Mouse (Mus musculus) megakaryocyte, adult 5-6 weeks (primary cell): ENCODE results near the gene Prkag2. TPM values are rescaled to one million over a fixed set of nuclear protein-coding genes. Genes with fewer than 3 reads are reported as not detected.
"Not testable (repeated sequence)": the region's sequence is repeated elsewhere in the genome, so short reads cannot be mapped to it uniquely, and the experiment has no call there.

ENCODE experiments used
- ATAC-seq: 2 replicates; pipeline ENCODE4 v1.8.0; 2016; ENCODE audit warnings: mild to moderate bottlenecking, inconsistent platforms; ENCODE audit not compliant: poor library complexity, severe bottlenecking
- total RNA-seq, 2 experiments: library from RNA; stranded (forward) in 1 of 2; stranded (reverse) in 1 of 2; fragments of 153-499, 151-499 nt in 1 of 2; fragments of 221-1000, 200-1000 nt in 1 of 2; gene quantifications; 2 replicates each; pipeline versions ENCODE4 v1.2.3 to v1.2.4; 2015 to 2017

Gene Prkag2
- total RNA-seq, 2 experiments from 2014 or later, result 45.6 to 46.0 TPM

- ATAC-seq, result no peak
Observed at GRCm38 (mm10) chr5:24834491-24834890, 266.0 kb downstream of the Prkag2 start.

- no peak for ATAC-seq
Observed at GRCm38 (mm10) chr5:24831912-24832311, 268.5 kb downstream of the Prkag2 start.

- no peak for ATAC-seq
Observed at GRCm38 (mm10) chr5:24828446-24828845, 272.0 kb downstream of the Prkag2 start.

GRCm38 (mm10) chr5:24827173-24827572 lies 273.3 kb downstream of the Prkag2 start:
- peak; percentile 88 for ATAC-seq

GRCm38 (mm10) chr5:24826056-24826770 lies 274.2 kb downstream of the Prkag2 start:
- peak; percentile 51 for ATAC-seq

DNA sequence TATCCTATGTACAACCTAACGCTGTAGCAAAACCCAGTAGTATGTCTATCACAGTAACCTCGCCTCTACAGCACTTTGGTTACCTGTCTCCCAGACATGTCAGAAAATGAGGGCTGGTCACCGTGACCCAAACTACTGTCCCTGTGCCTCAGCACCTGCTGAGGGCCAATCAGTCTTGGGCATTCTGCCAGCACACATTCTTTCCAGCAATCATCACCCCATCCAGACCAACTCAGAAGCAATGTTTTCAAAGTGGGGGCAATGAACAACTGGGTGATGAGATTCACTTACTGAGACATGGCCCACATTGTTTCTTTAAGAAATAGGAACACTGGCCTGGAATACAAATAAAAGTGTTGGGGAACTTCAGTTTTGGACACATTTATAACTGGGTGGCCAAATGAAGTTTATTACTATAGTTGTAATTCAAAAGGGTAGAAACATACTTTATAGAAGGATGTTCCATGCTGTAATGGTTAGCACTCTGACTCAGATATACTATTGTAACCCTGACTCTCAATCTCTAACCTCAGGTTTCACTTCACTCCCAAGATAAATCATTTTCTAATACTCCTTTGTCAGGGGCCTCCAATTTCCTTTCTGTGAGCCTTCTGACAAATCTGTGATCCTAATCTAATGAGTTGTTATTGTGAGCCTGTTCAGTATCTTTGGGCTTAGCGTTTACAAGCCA lies 274.9 kb downstream of the Prkag2 start:
- no peak for ATAC-seq

DNA sequence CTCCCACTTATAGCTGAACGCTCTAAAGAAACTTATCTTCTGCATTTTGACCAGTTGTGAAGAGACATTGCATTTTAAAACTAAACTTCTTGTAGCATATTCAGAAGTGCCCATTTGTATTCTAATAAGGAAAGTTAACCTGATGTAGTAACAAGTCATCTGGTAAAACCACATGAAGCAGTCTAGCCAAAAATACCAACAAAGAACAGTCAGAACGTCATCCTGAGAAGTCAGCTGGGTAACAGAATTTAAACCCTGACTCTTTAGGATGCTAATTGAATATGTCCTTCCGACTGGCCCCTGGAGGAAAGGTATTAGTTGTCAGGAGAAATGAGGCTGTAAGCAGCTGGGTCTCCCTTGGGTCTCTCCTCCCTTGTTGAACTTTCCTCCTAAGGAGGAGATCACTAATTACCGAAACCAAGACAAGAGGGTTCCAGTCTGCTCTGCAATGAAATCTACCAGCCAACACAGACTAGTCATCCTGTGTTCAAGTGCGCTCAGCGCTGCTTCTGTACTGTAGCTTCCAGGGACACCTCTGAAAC lies 276.5 kb downstream of the Prkag2 start:
- no peak for ATAC-seq

GRCm38 (mm10) chr5:24822781-24823180 lies 277.7 kb downstream of the Prkag2 start:
- ATAC-seq, result no peak

DNA sequence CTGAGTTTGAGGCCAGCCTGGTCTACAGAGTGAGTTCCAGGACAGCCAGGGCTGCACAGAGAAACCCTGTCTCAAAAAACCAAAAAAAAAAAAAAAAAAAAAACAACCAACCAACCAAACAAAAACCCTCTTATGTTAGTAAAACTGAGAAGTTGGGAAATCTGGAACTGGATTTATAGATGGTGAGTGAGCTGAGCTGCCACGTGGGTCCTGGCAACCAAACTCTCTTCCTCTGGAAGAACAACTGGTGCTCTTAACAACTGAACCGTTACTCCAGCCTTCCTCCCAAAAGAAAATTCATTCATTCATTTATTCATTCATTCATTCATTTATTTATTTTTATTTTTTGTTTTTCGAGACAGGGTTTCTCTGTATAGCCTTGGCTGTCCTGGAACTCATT lies 278.2 kb downstream of the Prkag2 start:
- ATAC-seq, result not testable (repeated sequence)

DNA sequence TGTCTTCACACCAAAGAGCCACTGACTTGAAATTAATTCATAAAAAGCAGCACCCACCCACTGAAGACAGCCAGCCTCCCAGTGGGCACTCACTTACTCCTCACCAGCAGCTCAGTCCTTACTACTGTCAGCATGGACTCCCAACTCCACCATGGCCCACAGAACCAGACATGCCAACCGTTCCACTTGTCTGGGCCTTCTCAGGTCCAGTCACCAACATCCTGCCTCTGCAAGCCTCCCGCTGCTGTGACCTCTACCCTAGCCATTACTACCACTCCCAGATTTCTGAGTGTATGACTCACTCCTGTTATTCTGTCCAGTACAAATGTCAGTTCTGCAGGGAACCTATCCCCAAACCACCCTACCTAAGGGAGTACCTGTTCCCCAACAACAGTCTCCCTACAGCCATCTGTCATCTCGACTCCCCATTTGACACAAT lies 279.0 kb downstream of the Prkag2 start:
- no peak for ATAC-seq

GRCm38 (mm10) chr5:24820627-24821026 lies 279.8 kb downstream of the Prkag2 start:
- ATAC-seq, result no peak

DNA sequence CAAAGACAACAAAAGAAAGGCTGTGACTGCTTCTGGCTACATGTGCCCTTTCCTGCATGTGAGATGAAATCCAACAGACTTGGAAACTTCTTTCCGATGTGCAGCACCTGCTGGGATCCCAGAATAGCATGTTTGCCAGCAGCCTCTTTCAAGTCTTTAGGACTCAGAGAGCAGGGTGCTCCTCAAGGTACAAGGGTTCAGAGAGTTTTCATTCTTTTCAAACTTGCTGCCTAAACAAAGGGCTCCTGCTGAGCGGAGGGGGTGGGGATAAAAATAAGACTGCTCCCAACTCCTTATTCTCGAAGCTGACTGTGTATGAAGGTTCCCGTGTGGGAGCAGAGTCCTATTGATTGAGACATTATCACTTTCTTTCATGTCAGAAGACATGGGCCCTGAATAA lies 283.3 kb downstream of the Prkag2 start:
- ATAC-seq, result no peak

DNA sequence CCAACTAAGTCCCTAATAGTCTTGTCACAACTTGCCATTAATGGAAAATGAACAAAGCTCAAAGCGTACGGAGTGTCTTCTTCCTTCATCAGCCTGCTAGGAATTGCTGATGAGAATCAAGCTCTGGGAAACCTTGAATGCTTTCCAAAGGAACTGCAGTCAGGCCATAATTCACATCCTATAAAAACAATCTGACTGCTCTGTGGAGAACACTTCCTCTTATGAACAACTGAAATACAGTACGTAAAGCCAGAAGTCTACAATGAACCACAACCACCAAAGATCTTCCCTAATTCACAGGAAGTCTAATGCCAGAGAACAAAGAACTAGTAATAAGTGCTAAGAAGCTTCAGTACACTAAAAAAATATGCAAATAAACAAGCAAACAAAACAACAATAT lies 286.5 kb downstream of the Prkag2 start:
- ATAC-seq, result peak; percentile 87

GRCm38 (mm10) chr5:24813005-24813404 lies 287.4 kb downstream of the Prkag2 start:
- no peak for ATAC-seq

Other genes with a start within 250 kb of the Prkag2 start
- not detected in 2 replicates for gene Galntl5, start 80.8 kb upstream of the Prkag2 start, total RNA-seq (2015)
- gene Galntl5, start 80.8 kb upstream of the Prkag2 start, total RNA-seq (2017), result not detected in 2 replicates
- 29.5 and 31.1 TPM in 2 replicates for gene Galnt11, start 121.3 kb upstream of the Prkag2 start, total RNA-seq (2015)
- gene Galnt11, start 121.3 kb upstream of the Prkag2 start, total RNA-seq (2017), result 18.7 and 18.8 TPM in 2 replicates
- not detected in 2 replicates for gene E130116L18Rik, start 122.5 kb upstream of the Prkag2 start, total RNA-seq (2015)
- not detected in 2 replicates for gene E130116L18Rik, start 122.5 kb upstream of the Prkag2 start, total RNA-seq (2017)